Mouse (Mus musculus): ENCODE results near the gene Arhgap24. TPM values are rescaled to one million over a fixed set of nuclear protein-coding genes. Genes with fewer than 3 reads are reported as not detected.

The Arhgap24 gene
- polyA plus RNA-seq, 1 experiment from 2014 or later, result 5.3 TPM

- Histone ChIP-seq H3K4me1 (replicated peaks) (0 out of 2 replicates have a peak, but pooled peaks cover 3% of the 10 kb centered on the region), H3K4me2 (replicated peaks) (no peak overlapping the region), H3K27ac (no peak overlapping the region), H3K4me3 (replicated peaks) (no peak overlapping the region), H3K9ac (replicated peaks) (no peak overlapping the region), H3K27me3 (0 out of 2 replicates have a peak, but pooled peaks cover 3% of the 10 kb centered on the region), H3K36me3 (no peaks in the 10 kb centered on the region), H3K9me3 (no peaks in the 10 kb centered on the region)
- no peak for ATAC-seq
- WGBS, result 87% methylated on average over 3 of the region's 3 CpGs
Measured at GRCm38 (mm10) chr5:102801469-102801868, 320.3 kb downstream of the Arhgap24 start.

- no peaks in the 10 kb centered on the region for H3K36me3 ChIP-seq
- H3K9ac ChIP-seq (replicated peaks), result no peak overlapping the region
- H3K4me2 ChIP-seq (replicated peaks), result no peak overlapping the region
- H3K27ac ChIP-seq, result no peak overlapping the region
- no peaks in the 10 kb centered on the region for H3K9me3 ChIP-seq
- H3K27me3 ChIP-seq, result 0 out of 2 replicates have a peak, but pooled peaks cover 3% of the 10 kb centered on the region
- peaks cover 4% of the 10 kb centered on the region for H3K4me1 ChIP-seq (replicated peaks)
- no peak for ATAC-seq
- no peak overlapping the region for H3K4me3 ChIP-seq (replicated peaks)
- WGBS, result 82% methylated on average over 6 of the region's 6 CpGs
Measured at GRCm38 (mm10) chr5:102802833-102803232, 321.6 kb downstream of the Arhgap24 start.

- H3K27ac ChIP-seq, result no peak overlapping the region
- no peak overlapping the region for H3K4me3 ChIP-seq (replicated peaks)
- H3K9me3 ChIP-seq, result no peaks in the 10 kb centered on the region
- peaks cover 10% of the 10 kb centered on the region for H3K4me1 ChIP-seq (replicated peaks)
- 0 out of 2 replicates have a peak, but pooled peaks cover 3% of the 10 kb centered on the region for H3K27me3 ChIP-seq
- no peaks in the 10 kb centered on the region for H3K36me3 ChIP-seq
- no peak overlapping the region for H3K4me2 ChIP-seq (replicated peaks)
- H3K9ac ChIP-seq (replicated peaks), result no peak overlapping the region
- ATAC-seq, result no peak
- 61% methylated on average over 4 of the region's 4 CpGs for WGBS
Measured at GRCm38 (mm10) chr5:102803675-102804074, 322.5 kb downstream of the Arhgap24 start.

- H3K4me3 ChIP-seq (replicated peaks), result no peak overlapping the region
- no peak overlapping the region for H3K27ac ChIP-seq
- no peaks in the 10 kb centered on the region for H3K36me3 ChIP-seq
- H3K9me3 ChIP-seq, result no peaks in the 10 kb centered on the region
- no peak overlapping the region for H3K4me2 ChIP-seq (replicated peaks)
- ATAC-seq, result no peak
- 0 out of 2 replicates have a peak, but pooled peaks cover 3% of the 10 kb centered on the region for H3K27me3 ChIP-seq
- H3K4me1 ChIP-seq (replicated peaks), result peaks cover 13% of the 10 kb centered on the region
- H3K9ac ChIP-seq (replicated peaks), result no peak overlapping the region
Measured at GRCm38 (mm10) chr5:102807518-102807917, 326.3 kb downstream of the Arhgap24 start.

- H3K36me3 ChIP-seq, result no peaks in the 10 kb centered on the region
- no peaks in the 10 kb centered on the region for H3K27me3 ChIP-seq
- no peaks in the 10 kb centered on the region for H3K9me3 ChIP-seq
- H3K4me3 ChIP-seq (replicated peaks), result no peak overlapping the region
- WGBS, result 64% methylated on average over 7 of the region's 7 CpGs
- no peak overlapping the region for H3K27ac ChIP-seq
- peaks cover 9% of the 10 kb centered on the region for H3K4me1 ChIP-seq (replicated peaks)
- no peak for ATAC-seq
- no peak overlapping the region for H3K9ac ChIP-seq (replicated peaks)
- no peak overlapping the region for H3K4me2 ChIP-seq (replicated peaks)
Measured at GRCm38 (mm10) chr5:102810366-102810957, 329.3 kb downstream of the Arhgap24 start.

- 81% methylated on average over 3 of the region's 3 CpGs for WGBS
- ATAC-seq, result no peak
Measured at GRCm38 (mm10) chr5:102813271-102813670, 332.1 kb downstream of the Arhgap24 start.

GRCm38 (mm10) chr5:102817641-102818040 lies 336.4 kb downstream of the Arhgap24 start:
- H3K9me3 ChIP-seq, result no peaks in the 10 kb centered on the region
- no peaks in the 10 kb centered on the region for H3K27me3 ChIP-seq
- no peaks in the 10 kb centered on the region for H3K36me3 ChIP-seq
- H3K4me1 ChIP-seq (replicated peaks), result no peaks in the 10 kb centered on the region
- no peak for ATAC-seq
- no peak overlapping the region for H3K4me2 ChIP-seq (replicated peaks)
- WGBS, result 87% methylated on average over 7 of the region's 7 CpGs
- H3K27ac ChIP-seq, result no peak overlapping the region
- no peak overlapping the region for H3K9ac ChIP-seq (replicated peaks)
- no peak overlapping the region for H3K4me3 ChIP-seq (replicated peaks)

More at GRCm38 (mm10) chr5:102813271-102813670, 332.1 kb downstream of the Arhgap24 start:
- Histone ChIP-seq H3K27me3 (no peaks in the 10 kb centered on the region), H3K9ac (replicated peaks) (no peak overlapping the region), H3K9me3 (no peaks in the 10 kb centered on the region), H3K4me3 (replicated peaks) (no peak overlapping the region), H3K27ac (no peak overlapping the region), H3K4me1 (replicated peaks) (peaks cover 4% of the 10 kb centered on the region), H3K4me2 (replicated peaks) (no peak overlapping the region), H3K36me3 (no peaks in the 10 kb centered on the region)

- H3K9me3 ChIP-seq, result no peaks in the 10 kb centered on the region
- WGBS, result 84% methylated on average over 8 of the region's 8 CpGs
- ATAC-seq, result no peak
- peaks cover 9% of the 10 kb centered on the region; the same call in 1 of the 2 replicates for H3K4me1 ChIP-seq (replicated peaks)
- no peak overlapping the region for H3K4me3 ChIP-seq (replicated peaks)
- no peak overlapping the region for H3K4me2 ChIP-seq (replicated peaks)
- no peak overlapping the region for H3K9ac ChIP-seq (replicated peaks)
- no peaks in the 10 kb centered on the region for H3K36me3 ChIP-seq
- no peak overlapping the region for H3K27ac ChIP-seq
- no peaks in the 10 kb centered on the region for H3K27me3 ChIP-seq
Measured at GRCm38 (mm10) chr5:102825538-102825937, 344.3 kb downstream of the Arhgap24 start.

- H3K27ac ChIP-seq, result peak overlapping the region; percentile 54; the same call in 1 of the 2 replicates
- 50% methylated on average over 4 of the region's 4 CpGs for WGBS
Measured at GRCm38 (mm10) chr5:102839071-102839470, 357.9 kb downstream of the Arhgap24 start.

GRCm38 (mm10) chr5:102843934-102844709 lies 362.9 kb downstream of the Arhgap24 start:
- Histone ChIP-seq H3K4me1 (replicated peaks) (peaks cover 37% of the 10 kb centered on the region), H3K36me3 (no peaks in the 10 kb centered on the region), H3K9me3 (no peaks in the 10 kb centered on the region), H3K9ac (replicated peaks) (no peak overlapping the region), H3K27ac (0 out of 2 replicates have a peak overlapping the region, but pooled peaks have one; percentile 81), H3K4me3 (replicated peaks) (no peak overlapping the region), H3K4me2 (replicated peaks) (peak overlapping the region; percentile 78; the same call in 1 of the 2 replicates), H3K27me3 (no peaks in the 10 kb centered on the region; the same call in 1 of the 2 replicates)
- 40% methylated on average over 5 of the region's 5 CpGs for WGBS
- 0 out of 2 replicates have a peak, but pooled peaks have one; percentile 6 for ATAC-seq

More at GRCm38 (mm10) chr5:102839071-102839470, 357.9 kb downstream of the Arhgap24 start:
- Histone ChIP-seq H3K9me3 (no peaks in the 10 kb centered on the region), H3K9ac (replicated peaks) (no peak overlapping the region), H3K36me3 (no peaks in the 10 kb centered on the region), H3K27me3 (no peaks in the 10 kb centered on the region), H3K4me1 (replicated peaks) (peaks cover 5% of the 10 kb centered on the region), H3K4me3 (replicated peaks) (no peak overlapping the region), H3K4me2 (replicated peaks) (no peak overlapping the region)
- ATAC-seq, result peak; percentile 50; the same call in 1 of the 2 replicates

- peak; percentile 97 for ATAC-seq
- H3K27ac ChIP-seq, result peak overlapping the region; percentile 81
- H3K4me2 ChIP-seq (replicated peaks), result peak overlapping the region; percentile 78
- peak overlapping the region; percentile 69 for H3K9ac ChIP-seq (replicated peaks)
- peak overlapping the region; percentile 47 for H3K4me3 ChIP-seq (replicated peaks)
- H3K27me3 ChIP-seq, result no peaks in the 10 kb centered on the region; the same call in 1 of the 2 replicates
- H3K4me1 ChIP-seq (replicated peaks), result peaks cover 37% of the 10 kb centered on the region
- WGBS, result under 1% methylated on average over 21 of the region's 21 CpGs
- H3K9me3 ChIP-seq, result no peaks in the 10 kb centered on the region
- no peaks in the 10 kb centered on the region for H3K36me3 ChIP-seq
Measured at GRCm38 (mm10) chr5:102844731-102845598, 363.8 kb downstream of the Arhgap24 start.

Measured in midbrain, embryonic 13.5 days (tissue).